Mouse (Mus musculus): ENCODE data around the gene Slc9a9. TPM values are rescaled to one million over a fixed set of nuclear protein-coding genes. Genes with fewer than 3 reads are reported as not detected.

Slc9a9 gene
- polyA plus RNA-seq, 1 experiment from 2014 or later = 1.2 TPM

GRCm38 (mm10) chr9:94773357-94773756 is 103.6 kb downstream of the Slc9a9 start:
- no peak overlapping the region for H3K9ac ChIP-seq (ENCODE audit: low read length)
- H3K4me1 ChIP-seq (ENCODE audit: control insufficient read depth, insufficient read depth, low read length) = no peaks in the 10 kb centered on the region
- no peak overlapping the region for H3K4me2 ChIP-seq (ENCODE audit: low read depth, severe bottlenecking)
- H3K36me3 ChIP-seq (ENCODE audit: control insufficient read depth, insufficient read depth, low read length) = no peaks in the 10 kb centered on the region
- no peaks in the 10 kb centered on the region for H3K9me3 ChIP-seq (ENCODE audit: control insufficient read depth, low read length)
- ATAC-seq (ENCODE audit: insufficient number of reproducible peaks, low FRiP score, low TSS enrichment, low read depth) (no peak), DNase-seq (ENCODE audit: low spot score) (no peak)
- no peaks in the 10 kb centered on the region for H3K27me3 ChIP-seq (ENCODE audit: control insufficient read depth, insufficient read depth, low read length)
- H3K4me3 ChIP-seq (ENCODE audit: low read depth, low read length) = no peak overlapping the region
- 83% methylated on average over 4 of the region's 4 CpGs for WGBS
- no peak overlapping the region for H3K27ac ChIP-seq (replicated peaks; ENCODE audit: low read depth, low read length)

- no peaks in the 10 kb centered on the region for H3K9me3 ChIP-seq (ENCODE audit: control insufficient read depth, low read length)
- no peak overlapping the region for H3K4me3 ChIP-seq (ENCODE audit: low read depth, low read length)
- no peak for DNase-seq (ENCODE audit: low spot score)
- H3K27me3 ChIP-seq (ENCODE audit: control insufficient read depth, insufficient read depth, low read length) = no peaks in the 10 kb centered on the region
- ATAC-seq (ENCODE audit: insufficient number of reproducible peaks, low FRiP score, low TSS enrichment, low read depth) = no peak
- WGBS = 82% methylated on average over 3 of the region's 3 CpGs
- no peak overlapping the region for H3K9ac ChIP-seq (ENCODE audit: low read length)
- no peaks in the 10 kb centered on the region for H3K4me1 ChIP-seq (ENCODE audit: control insufficient read depth, insufficient read depth, low read length)
- no peak overlapping the region for H3K27ac ChIP-seq (replicated peaks; ENCODE audit: low read depth, low read length)
- H3K36me3 ChIP-seq (ENCODE audit: control insufficient read depth, insufficient read depth, low read length) = no peaks in the 10 kb centered on the region
- H3K4me2 ChIP-seq (ENCODE audit: low read depth, severe bottlenecking) = no peak overlapping the region
Measured at GRCm38 (mm10) chr9:94788261-94788660, 118.6 kb downstream of the Slc9a9 start.

GRCm38 (mm10) chr9:94790966-94791365 is 121.3 kb downstream of the Slc9a9 start:
- H3K4me3 ChIP-seq (ENCODE audit: low read depth, low read length) = no peak overlapping the region
- H3K4me2 ChIP-seq (ENCODE audit: low read depth, severe bottlenecking) = no peak overlapping the region
- H3K4me1 ChIP-seq (ENCODE audit: control insufficient read depth, insufficient read depth, low read length) = no peaks in the 10 kb centered on the region
- DNase-seq (ENCODE audit: low spot score) = no peak
- H3K27ac ChIP-seq (replicated peaks; ENCODE audit: low read depth, low read length) = no peak overlapping the region
- no peak overlapping the region for H3K9ac ChIP-seq (ENCODE audit: low read length)
- no peak for ATAC-seq (ENCODE audit: insufficient number of reproducible peaks, low FRiP score, low TSS enrichment, low read depth)
- H3K9me3 ChIP-seq (ENCODE audit: control insufficient read depth, low read length) = no peaks in the 10 kb centered on the region
- WGBS = 91% methylated on average over 2 of the region's 2 CpGs
- no peaks in the 10 kb centered on the region for H3K27me3 ChIP-seq (ENCODE audit: control insufficient read depth, insufficient read depth, low read length)
- H3K36me3 ChIP-seq (ENCODE audit: control insufficient read depth, insufficient read depth, low read length) = no peaks in the 10 kb centered on the region

- H3K36me3 ChIP-seq (ENCODE audit: control insufficient read depth, insufficient read depth, low read length) = no peaks in the 10 kb centered on the region
- H3K9me3 ChIP-seq (ENCODE audit: control insufficient read depth, low read length) = no peaks in the 10 kb centered on the region
- H3K4me2 ChIP-seq (ENCODE audit: low read depth, severe bottlenecking) = no peak overlapping the region
- H3K27me3 ChIP-seq (ENCODE audit: control insufficient read depth, insufficient read depth, low read length) = no peaks in the 10 kb centered on the region
- ATAC-seq (ENCODE audit: insufficient number of reproducible peaks, low FRiP score, low TSS enrichment, low read depth) (no peak), DNase-seq (ENCODE audit: low spot score) (no peak)
- no peaks in the 10 kb centered on the region for H3K4me1 ChIP-seq (ENCODE audit: control insufficient read depth, insufficient read depth, low read length)
- no peak overlapping the region for H3K4me3 ChIP-seq (ENCODE audit: low read depth, low read length)
- no peak overlapping the region for H3K27ac ChIP-seq (replicated peaks; ENCODE audit: low read depth, low read length)
- no peak overlapping the region for H3K9ac ChIP-seq (ENCODE audit: low read length)
Measured at GRCm38 (mm10) chr9:94803073-94803472, 133.4 kb downstream of the Slc9a9 start.

GRCm38 (mm10) chr9:94805506-94805905 is 135.8 kb downstream of the Slc9a9 start:
- 73% methylated on average over 8 of the region's 8 CpGs for WGBS

GRCm38 (mm10) chr9:94815518-94815917 is 145.8 kb downstream of the Slc9a9 start:
- Histone ChIP-seq H3K4me3 (ENCODE audit: low read depth, low read length) (no peak overlapping the region), H3K9ac (ENCODE audit: low read length) (no peak overlapping the region), H3K4me1 (ENCODE audit: control insufficient read depth, insufficient read depth, low read length) (no peaks in the 10 kb centered on the region), H3K36me3 (ENCODE audit: control insufficient read depth, insufficient read depth, low read length) (no peaks in the 10 kb centered on the region), H3K4me2 (ENCODE audit: low read depth, severe bottlenecking) (no peak overlapping the region), H3K9me3 (ENCODE audit: control insufficient read depth, low read length) (no peaks in the 10 kb centered on the region), H3K27me3 (ENCODE audit: control insufficient read depth, insufficient read depth, low read length) (no peaks in the 10 kb centered on the region), H3K27ac (replicated peaks; ENCODE audit: low read depth, low read length) (no peak overlapping the region)
- DNase-seq (ENCODE audit: low spot score) = peak; percentile 27
- ATAC-seq (ENCODE audit: insufficient number of reproducible peaks, low FRiP score, low TSS enrichment, low read depth) = no peak
- 16% methylated on average over 5 of the region's 5 CpGs for WGBS

More at GRCm38 (mm10) chr9:94805506-94805905, 135.8 kb downstream of the Slc9a9 start:
- ATAC-seq (ENCODE audit: insufficient number of reproducible peaks, low FRiP score, low TSS enrichment, low read depth) = no peak
- Histone ChIP-seq H3K4me2 (ENCODE audit: low read depth, severe bottlenecking) (no peak overlapping the region), H3K27ac (replicated peaks; ENCODE audit: low read depth, low read length) (no peak overlapping the region), H3K9ac (ENCODE audit: low read length) (no peak overlapping the region), H3K36me3 (ENCODE audit: control insufficient read depth, insufficient read depth, low read length) (no peaks in the 10 kb centered on the region), H3K27me3 (ENCODE audit: control insufficient read depth, insufficient read depth, low read length) (no peaks in the 10 kb centered on the region), H3K9me3 (ENCODE audit: control insufficient read depth, low read length) (no peaks in the 10 kb centered on the region), H3K4me1 (ENCODE audit: control insufficient read depth, insufficient read depth, low read length) (no peaks in the 10 kb centered on the region), H3K4me3 (ENCODE audit: low read depth, low read length) (no peak overlapping the region)
- DNase-seq (ENCODE audit: low spot score) = no peak

- H3K27ac ChIP-seq (replicated peaks; ENCODE audit: low read depth, low read length) = no peak overlapping the region
- H3K27me3 ChIP-seq (ENCODE audit: control insufficient read depth, insufficient read depth, low read length) = no peaks in the 10 kb centered on the region
- H3K4me3 ChIP-seq (ENCODE audit: low read depth, low read length) = no peak overlapping the region
- H3K4me2 ChIP-seq (ENCODE audit: low read depth, severe bottlenecking) = no peak overlapping the region
- no peaks in the 10 kb centered on the region for H3K9me3 ChIP-seq (ENCODE audit: control insufficient read depth, low read length)
- ATAC-seq (ENCODE audit: insufficient number of reproducible peaks, low FRiP score, low TSS enrichment, low read depth) (no peak), DNase-seq (ENCODE audit: low spot score) (no peak)
- H3K36me3 ChIP-seq (ENCODE audit: control insufficient read depth, insufficient read depth, low read length) = no peaks in the 10 kb centered on the region
- H3K9ac ChIP-seq (ENCODE audit: low read length) = no peak overlapping the region
- WGBS = 88% methylated on average over 1 of the region's 1 CpGs
- no peaks in the 10 kb centered on the region for H3K4me1 ChIP-seq (ENCODE audit: control insufficient read depth, insufficient read depth, low read length)
Measured at GRCm38 (mm10) chr9:94821268-94821667, 151.6 kb downstream of the Slc9a9 start.

- Histone ChIP-seq H3K9me3 (ENCODE audit: control insufficient read depth, low read length) (no peaks in the 10 kb centered on the region), H3K4me1 (ENCODE audit: control insufficient read depth, insufficient read depth, low read length) (no peaks in the 10 kb centered on the region), H3K36me3 (ENCODE audit: control insufficient read depth, insufficient read depth, low read length) (no peaks in the 10 kb centered on the region), H3K27me3 (ENCODE audit: control insufficient read depth, insufficient read depth, low read length) (no peaks in the 10 kb centered on the region), H3K27ac (replicated peaks; ENCODE audit: low read depth, low read length) (no peak overlapping the region), H3K4me3 (ENCODE audit: low read depth, low read length) (no peak overlapping the region), H3K4me2 (ENCODE audit: low read depth, severe bottlenecking) (no peak overlapping the region), H3K9ac (ENCODE audit: low read length) (no peak overlapping the region)
- no peak for ATAC-seq (ENCODE audit: insufficient number of reproducible peaks, low FRiP score, low TSS enrichment, low read depth)
- WGBS = 93% methylated on average over 1 of the region's 1 CpGs
- DNase-seq (ENCODE audit: low spot score) = no peak
Measured at GRCm38 (mm10) chr9:94833836-94834235, 164.1 kb downstream of the Slc9a9 start.

GRCm38 (mm10) chr9:94837384-94837783 is 167.7 kb downstream of the Slc9a9 start:
- H3K4me2 ChIP-seq (ENCODE audit: low read depth, severe bottlenecking) = no peak overlapping the region
- H3K4me1 ChIP-seq (ENCODE audit: control insufficient read depth, insufficient read depth, low read length) = no peaks in the 10 kb centered on the region
- WGBS = 95% methylated on average over 15 of the region's 15 CpGs
- H3K9me3 ChIP-seq (ENCODE audit: control insufficient read depth, low read length) = no peaks in the 10 kb centered on the region
- DNase-seq (ENCODE audit: low spot score) (no peak), ATAC-seq (ENCODE audit: insufficient number of reproducible peaks, low FRiP score, low TSS enrichment, low read depth) (no peak; the same call in 1 of the 2 replicates)
- no peak overlapping the region for H3K9ac ChIP-seq (ENCODE audit: low read length)
- no peak overlapping the region for H3K27ac ChIP-seq (replicated peaks; ENCODE audit: low read depth, low read length)
- no peaks in the 10 kb centered on the region for H3K36me3 ChIP-seq (ENCODE audit: control insufficient read depth, insufficient read depth, low read length)
- H3K4me3 ChIP-seq (ENCODE audit: low read depth, low read length) = no peak overlapping the region
- H3K27me3 ChIP-seq (ENCODE audit: control insufficient read depth, insufficient read depth, low read length) = no peaks in the 10 kb centered on the region
